Mouse (Mus musculus) midbrain, embryonic 14.5 days (tissue): ENCODE results near the gene Smyd3. TPM values are rescaled to one million over a fixed set of nuclear protein-coding genes. Genes with fewer than 3 reads are reported as not detected.
A peak's percentile ranks its signal among the peaks of the same experiment; 100 is the strongest.

Experiments
- ATAC-seq: fragments of 200-750 bp; cut with Nextera tagmentation; 2 replicates; pipeline ENCODE4 v1.8.0; 2017; ENCODE audit warnings: moderate number of reproducible peaks, moderate library complexity; ENCODE audit not compliant: low FRiP score, low TSS enrichment
- DNase-seq: peaks from one replicate; pipeline ENCODE4 v3.0.0-alpha.2; 2015
- H3K27ac ChIP-seq: fragments of 300-500 bp; sonication (generic); replicated peaks from 2 replicates; pipeline ENCODE4 v1.5.1; 2014; ENCODE audit warnings: mild to moderate bottlenecking, low read depth, low read length, moderate library complexity
- H3K27me3 ChIP-seq: fragments of 300-500 bp; sonication (generic); 2 replicates; pipeline ENCODE4 v1.6.1; 2014; ENCODE audit warnings: low read length, control low read depth, mixed read lengths; ENCODE audit not compliant: control insufficient read depth, insufficient read depth
- H3K36me3 ChIP-seq: fragments of 300-500 bp; sonication (generic); 2 replicates; pipeline ENCODE4 v1.6.1; 2014; ENCODE audit warnings: low read length, control low read depth; ENCODE audit not compliant: control insufficient read depth, insufficient read depth
- H3K4me1 ChIP-seq: fragments of 300-500 bp; sonication (generic); 2 replicates; pipeline ENCODE4 v1.6.1; 2014; ENCODE audit warnings: mild to moderate bottlenecking, antibody characterized with exemption, low read length, control low read depth; ENCODE audit not compliant: control insufficient read depth, insufficient read depth
- H3K4me2 ChIP-seq: fragments of 300-500 bp; sonication (generic); 2 replicates; pipeline ENCODE4 v1.6.1; 2014; ENCODE audit warnings: mild to moderate bottlenecking, low read length, moderate library complexity
- H3K4me3 ChIP-seq: fragments of 300-500 bp; sonication (generic); replicated peaks from 2 replicates; pipeline ENCODE4 v1.5.1; 2014; ENCODE audit warnings: low read depth, low read length
- H3K9ac ChIP-seq: fragments of 300-500 bp; sonication (generic); replicated peaks from 2 replicates; pipeline ENCODE4 v1.6.1; 2014; ENCODE audit warnings: mild to moderate bottlenecking, low read length, moderate library complexity
- H3K9me3 ChIP-seq: fragments of 300-500 bp; sonication (generic); 2 replicates; pipeline ENCODE4 v1.6.1; 2016; ENCODE audit warnings: low read length, control low read depth, mixed read lengths; ENCODE audit not compliant: control insufficient read depth
- WGBS: fragments of 180-500 bp; shearing (Covaris S2); extraction: QIAGEN DNeasy Blood & Tissue Kit; methylation state at CpG from one replicate; pipeline ENCODE4 v1.1.7; 2014; 5-methylcytosine and 5-hydroxymethylcytosine counted together
- polyA plus RNA-seq: library from polyadenylated mRNA; unstranded; fragments of >200 nt; fragmentation: Nextera tagmentation; extraction: Ambion mirVana; gene quantifications from 2 replicates; pipeline ENCODE4 v1.2.1, GENCODE M21; 2014

Gene Smyd3
- polyA plus RNA-seq, 1 experiment from 2014 or later: 21.5 TPM

DNA sequence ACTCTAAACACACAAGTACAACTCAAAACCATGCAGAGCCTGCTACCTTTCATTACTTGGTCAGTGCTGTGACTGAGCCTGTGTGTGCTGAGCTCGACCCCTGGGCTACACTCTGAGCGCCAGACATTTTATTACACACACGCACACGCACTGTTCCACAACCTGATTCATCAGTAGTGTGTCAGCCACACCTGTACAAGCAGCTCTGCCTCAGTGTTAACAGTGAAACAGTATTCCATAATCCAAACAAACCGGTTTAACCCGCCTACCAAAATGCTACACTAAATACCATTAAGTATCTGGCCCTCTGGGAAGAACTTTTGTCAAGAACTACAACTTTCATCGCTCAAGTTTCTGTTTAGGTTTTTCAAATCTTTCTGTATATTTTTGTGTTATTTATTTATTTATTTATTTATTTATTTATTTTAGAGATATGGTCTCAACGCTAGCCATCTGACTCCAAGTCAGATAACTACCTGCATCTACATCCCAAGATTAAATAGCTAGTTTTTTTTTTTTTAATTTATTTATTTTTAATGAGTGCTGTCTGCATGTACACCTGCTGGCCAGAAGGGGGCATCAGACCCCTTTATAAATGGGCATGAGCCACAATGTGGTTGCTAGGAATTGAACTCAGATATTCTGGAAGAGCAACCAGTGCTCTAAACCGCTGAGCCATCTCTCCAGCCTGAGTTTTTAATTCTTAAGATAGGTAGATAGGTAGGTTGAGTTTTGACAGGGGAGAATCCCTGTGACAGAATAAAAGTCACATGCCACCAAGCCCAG lies 11.1 kb downstream of the Smyd3 start:
- H3K27me3 ChIP-seq: no peaks in the 10 kb centered on the region
- H3K4me1 ChIP-seq: no peaks in the 10 kb centered on the region
- peak; percentile 68 for DNase-seq
- 70% methylated on average over 9 of the region's 9 CpGs for WGBS
- no peaks in the 10 kb centered on the region for H3K9me3 ChIP-seq
- no peak overlapping the region for H3K4me2 ChIP-seq
- H3K9ac ChIP-seq: no peak overlapping the region
- H3K4me3 ChIP-seq: no peak overlapping the region
- H3K27ac ChIP-seq: no peak overlapping the region
- no peaks in the 10 kb centered on the region for H3K36me3 ChIP-seq
- ATAC-seq: no peak

DNA sequence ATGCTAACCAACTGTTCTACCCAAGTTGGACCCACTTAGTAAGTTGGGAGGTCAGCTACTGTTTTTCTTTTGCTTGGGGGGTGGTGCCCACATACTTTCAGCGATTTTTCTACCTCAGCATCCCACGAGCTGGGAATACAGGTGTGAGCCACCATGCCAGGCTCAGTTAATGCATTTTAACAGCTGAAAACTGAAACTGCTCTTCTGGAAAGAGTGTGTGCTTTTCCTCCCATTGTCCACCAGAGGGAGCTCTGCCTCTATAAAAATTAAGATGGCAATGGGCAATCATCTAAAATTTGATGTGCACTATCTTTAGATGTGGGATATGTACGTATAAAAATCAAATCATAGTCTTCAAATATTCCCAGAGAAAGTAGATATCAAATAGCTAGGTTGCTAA lies 15.3 kb downstream of the Smyd3 start:
- H3K9ac ChIP-seq: no peak overlapping the region
- H3K4me3 ChIP-seq: no peak overlapping the region
- H3K27ac ChIP-seq: no peak overlapping the region
- no peak overlapping the region for H3K4me2 ChIP-seq
- no peaks in the 10 kb centered on the region for H3K36me3 ChIP-seq
- no peaks in the 10 kb centered on the region for H3K27me3 ChIP-seq
- no peaks in the 10 kb centered on the region for H3K4me1 ChIP-seq
- peak; percentile 78 for DNase-seq
- ATAC-seq: no peak
- WGBS: 20% methylated on average over 3 of the region's 3 CpGs
- no peaks in the 10 kb centered on the region for H3K9me3 ChIP-seq

DNA sequence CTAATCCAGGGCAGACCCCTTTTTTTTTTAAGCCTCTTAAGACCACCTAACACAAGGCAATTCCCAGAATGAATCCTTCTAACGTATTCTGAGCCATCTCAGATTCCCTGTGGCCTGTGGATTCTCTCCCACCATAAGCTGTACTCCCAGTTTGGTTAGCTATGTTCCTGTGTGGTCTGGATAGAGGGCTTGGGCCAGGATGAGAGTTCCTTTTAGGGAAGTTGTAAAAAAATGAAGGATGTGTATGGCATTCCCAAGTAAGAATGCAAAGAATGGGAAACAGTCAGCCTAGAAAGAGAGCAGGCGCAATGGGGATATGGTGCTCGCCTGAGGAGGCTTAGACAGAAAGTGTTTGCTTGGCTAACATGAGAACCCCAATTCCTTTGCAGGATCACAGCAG lies 18.6 kb downstream of the Smyd3 start:
- no peak for ATAC-seq
- Histone ChIP-seq H3K27ac (no peak overlapping the region), H3K4me1 (no peaks in the 10 kb centered on the region), H3K9ac (no peak overlapping the region), H3K9me3 (no peaks in the 10 kb centered on the region), H3K4me2 (no peak overlapping the region), H3K4me3 (no peak overlapping the region), H3K27me3 (no peaks in the 10 kb centered on the region), H3K36me3 (no peaks in the 10 kb centered on the region)
- no peak for DNase-seq
- 87% methylated on average over 3 of the region's 3 CpGs for WGBS

DNA sequence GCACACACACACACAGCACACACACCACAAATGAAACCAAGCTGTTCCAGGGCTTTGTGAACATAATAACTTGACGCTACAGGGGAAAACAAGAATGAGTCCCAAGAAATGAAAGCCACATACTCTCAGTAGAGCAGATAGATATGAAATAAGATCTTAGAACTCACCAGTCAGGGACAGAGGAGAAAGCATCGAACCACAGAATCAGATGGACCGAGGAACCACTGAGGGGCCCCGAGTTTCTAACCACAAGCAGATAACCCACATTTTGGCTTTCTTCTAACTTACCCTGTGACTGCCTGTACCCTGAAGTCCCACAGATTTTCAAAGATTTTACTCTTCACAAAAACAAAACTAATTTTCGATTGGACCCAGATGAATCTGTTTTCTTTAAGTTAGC lies 24.9 kb downstream of the Smyd3 start:
- DNase-seq: no peak
- no peak overlapping the region for H3K27ac ChIP-seq
- H3K36me3 ChIP-seq: no peaks in the 10 kb centered on the region
- no peaks in the 10 kb centered on the region for H3K4me1 ChIP-seq
- no peak overlapping the region for H3K9ac ChIP-seq
- ATAC-seq: no peak
- WGBS: 91% methylated on average over 5 of the region's 5 CpGs
- H3K27me3 ChIP-seq: no peaks in the 10 kb centered on the region
- no peaks in the 10 kb centered on the region for H3K9me3 ChIP-seq
- H3K4me2 ChIP-seq: no peak overlapping the region
- no peak overlapping the region for H3K4me3 ChIP-seq

DNA sequence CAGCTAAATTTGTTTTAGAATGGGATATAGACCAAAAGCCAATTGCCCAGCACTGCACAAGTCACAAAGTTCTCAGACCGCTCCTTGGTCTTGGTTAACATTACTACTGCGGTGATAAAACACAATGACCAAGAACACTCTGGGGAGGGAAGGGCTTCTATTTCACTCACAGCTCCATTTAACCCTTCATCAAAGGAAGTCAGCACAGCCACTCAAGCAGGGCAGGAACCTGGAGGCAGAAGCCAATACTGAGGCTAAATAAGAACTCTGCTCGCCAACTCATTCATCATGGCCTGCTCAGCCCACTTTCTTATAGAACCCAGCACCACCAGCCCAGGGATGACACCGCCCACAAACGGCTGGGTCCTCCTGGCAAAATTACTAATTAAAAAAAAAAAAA lies 29.3 kb downstream of the Smyd3 start:
- 89% methylated on average over 5 of the region's 5 CpGs for WGBS
- Histone ChIP-seq H3K9me3 (no peaks in the 10 kb centered on the region), H3K4me2 (no peak overlapping the region), H3K27me3 (no peaks in the 10 kb centered on the region), H3K4me3 (no peak overlapping the region), H3K27ac (no peak overlapping the region), H3K9ac (no peak overlapping the region), H3K4me1 (no peaks in the 10 kb centered on the region), H3K36me3 (no peaks in the 10 kb centered on the region)
- no peak for DNase-seq
- ATAC-seq: no peak

DNA sequence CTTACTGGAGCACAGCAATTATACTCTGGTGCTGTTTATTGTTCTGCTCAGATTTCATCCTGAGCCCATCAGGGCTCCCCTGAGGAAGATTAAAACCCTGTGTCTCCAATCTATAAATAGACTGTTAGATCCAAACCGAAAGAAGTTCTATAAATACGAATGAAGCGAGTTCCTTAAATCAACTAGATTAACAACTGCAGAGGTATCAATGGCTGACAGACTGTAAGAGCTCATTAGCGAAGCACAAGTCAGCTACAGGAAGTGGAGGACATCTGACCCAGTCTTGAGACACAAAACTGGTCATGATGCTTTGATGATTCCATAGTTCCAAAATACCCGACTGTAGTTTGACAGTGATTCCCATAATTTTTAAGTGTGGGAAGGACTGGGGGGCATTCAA lies 29.9 kb downstream of the Smyd3 start:
- Histone ChIP-seq H3K4me3 (no peak overlapping the region), H3K4me2 (no peak overlapping the region), H3K4me1 (no peaks in the 10 kb centered on the region), H3K27ac (no peak overlapping the region), H3K9ac (no peak overlapping the region), H3K36me3 (no peaks in the 10 kb centered on the region), H3K27me3 (no peaks in the 10 kb centered on the region), H3K9me3 (no peaks in the 10 kb centered on the region)
- DNase-seq: no peak
- ATAC-seq: no peak
- WGBS: 77% methylated on average over 5 of the region's 5 CpGs

DNA sequence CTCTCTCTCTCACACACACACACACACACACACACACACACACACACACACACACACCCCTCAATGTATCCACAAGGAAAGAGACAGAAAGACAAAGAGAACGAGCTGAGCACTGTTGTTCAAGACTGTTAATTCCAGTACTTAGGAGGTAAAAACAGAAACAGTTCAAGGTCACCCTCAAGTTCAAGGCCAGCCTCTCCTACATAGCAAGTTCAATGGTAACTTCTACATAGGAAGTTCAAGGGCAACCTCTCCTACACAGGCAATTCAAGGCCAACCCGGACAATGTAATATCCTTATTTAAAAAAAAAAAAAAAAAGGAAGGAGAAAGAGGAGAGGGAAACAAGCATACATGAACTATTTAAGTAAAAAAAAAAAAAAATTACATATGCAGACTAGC lies 30.6 kb downstream of the Smyd3 start:
- H3K36me3 ChIP-seq: no peaks in the 10 kb centered on the region
- DNase-seq: no peak
- 86% methylated on average over 2 of the region's 2 CpGs for WGBS

DNA sequence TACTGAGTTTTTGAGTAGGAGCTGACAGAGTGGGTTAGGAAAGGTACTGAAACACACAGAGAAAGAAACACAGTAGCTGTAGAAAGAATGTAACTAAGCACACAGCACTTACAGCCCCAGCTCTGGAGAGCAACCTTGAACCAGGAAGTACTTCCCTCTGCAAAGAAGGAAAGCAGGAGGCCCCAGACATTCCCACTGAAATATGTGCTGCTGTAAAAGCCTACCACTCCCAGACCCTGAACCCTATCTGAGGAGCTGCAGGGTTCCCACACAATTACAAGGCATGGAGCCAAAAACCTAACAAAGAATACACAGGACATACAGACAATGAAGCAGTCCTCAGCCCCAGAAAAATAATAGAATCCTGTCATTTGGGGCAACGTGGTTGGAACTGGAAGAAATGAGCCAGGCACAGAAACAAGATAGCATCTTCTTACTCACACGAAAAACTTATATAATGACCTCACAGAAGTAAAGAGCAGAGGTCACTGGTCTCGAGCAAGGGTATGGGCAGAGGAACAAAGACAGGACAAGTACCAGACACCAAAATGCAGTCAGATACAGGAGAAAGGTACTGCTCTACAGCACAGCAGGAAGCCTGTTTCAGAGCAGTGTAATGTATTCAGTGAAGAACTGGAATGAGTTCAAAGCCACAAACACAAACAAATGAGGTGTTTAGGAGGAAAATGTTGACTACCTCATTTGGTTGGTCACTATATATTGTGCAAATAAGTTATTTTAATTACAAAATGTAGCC lies 31.9 kb downstream of the Smyd3 start:
- Histone ChIP-seq H3K9ac (no peak overlapping the region), H3K9me3 (no peaks in the 10 kb centered on the region), H3K4me3 (no peak overlapping the region), H3K4me2 (no peak overlapping the region), H3K27ac (no peak overlapping the region), H3K4me1 (no peaks in the 10 kb centered on the region), H3K27me3 (no peaks in the 10 kb centered on the region), H3K36me3 (no peaks in the 10 kb centered on the region)
- ATAC-seq (no peak), DNase-seq (no peak)
- 28% methylated on average over 3 of the region's 3 CpGs for WGBS

More for the DNA sequence above, 30.6 kb downstream of the Smyd3 start:
- Histone ChIP-seq H3K9me3 (no peaks in the 10 kb centered on the region), H3K27ac (no peak overlapping the region), H3K4me2 (no peak overlapping the region), H3K27me3 (no peaks in the 10 kb centered on the region), H3K9ac (no peak overlapping the region), H3K4me3 (no peak overlapping the region), H3K4me1 (no peaks in the 10 kb centered on the region)
- ATAC-seq: no peak

DNA sequence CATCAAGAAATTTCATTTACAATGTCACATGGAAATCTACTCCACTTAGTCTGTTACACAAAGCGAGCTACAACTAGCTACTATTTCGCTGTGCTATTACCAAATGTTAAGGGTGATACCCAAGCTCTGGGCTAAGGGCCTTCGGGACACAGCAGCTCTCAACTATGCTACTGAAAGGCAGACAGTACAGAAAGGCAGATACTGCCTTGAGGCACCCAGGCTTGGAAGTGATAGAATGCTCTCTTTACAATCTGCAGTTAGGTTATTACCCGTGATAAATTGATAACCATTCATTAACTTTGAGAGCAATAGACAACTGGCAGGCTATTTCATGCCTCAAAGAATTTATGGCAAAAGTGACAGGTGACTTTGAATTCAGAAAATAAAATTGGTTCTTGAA lies 37.0 kb downstream of the Smyd3 start:
- no peaks in the 10 kb centered on the region for H3K36me3 ChIP-seq
- H3K27me3 ChIP-seq: no peaks in the 10 kb centered on the region
- H3K4me1 ChIP-seq: no peaks in the 10 kb centered on the region
- H3K4me2 ChIP-seq: no peak overlapping the region
- 80% methylated on average over 4 of the region's 4 CpGs for WGBS
- no peak overlapping the region for H3K27ac ChIP-seq
- DNase-seq: no peak
- H3K4me3 ChIP-seq: no peak overlapping the region
- no peak for ATAC-seq
- no peak overlapping the region; the same call in 1 of the 2 replicates for H3K9ac ChIP-seq
- H3K9me3 ChIP-seq: no peaks in the 10 kb centered on the region
